Mouse (Mus musculus) limb, embryonic 14.5 days (tissue): ENCODE measurements around the gene Ccl6. TPM values are rescaled to one million over a fixed set of nuclear protein-coding genes. Genes with fewer than 3 reads are reported as not detected.

Experiments
- ATAC-seq: fragments of 200-750 bp; cut with Nextera tagmentation; 2 replicates; pipeline ENCODE4 v1.8.0; 2017; ENCODE audit warnings: low read depth, moderate number of reproducible peaks, moderate TSS enrichment; ENCODE audit not compliant: low FRiP score
- DNase-seq: peaks from one replicate; pipeline ENCODE4 v3.0.0-alpha.2; 2015; ENCODE audit warnings: low spot score
- H3K27ac ChIP-seq: fragments of 300-500 bp; sonication (generic); replicated peaks from 2 replicates; pipeline ENCODE4 v1.5.1; 2014; ENCODE audit warnings: low read depth, mild to moderate bottlenecking, low read length, moderate library complexity, mixed read lengths
- H3K27me3 ChIP-seq: fragments of 300-500 bp; sonication (generic); 2 replicates; pipeline ENCODE4 v1.6.1; 2014; ENCODE audit warnings: low read length, mixed read lengths; ENCODE audit not compliant: control insufficient read depth, insufficient read depth
- H3K36me3 ChIP-seq: fragments of 300-500 bp; sonication (generic); 2 replicates; pipeline ENCODE4 v1.6.1; 2014; ENCODE audit warnings: mild to moderate bottlenecking, low read length, moderate library complexity, mixed read lengths; ENCODE audit not compliant: control insufficient read depth, insufficient read depth
- H3K4me1 ChIP-seq: fragments of 300-500 bp; sonication (generic); 2 replicates; pipeline ENCODE4 v1.6.1; 2014; ENCODE audit warnings: antibody characterized with exemption, low read length, mixed read lengths; ENCODE audit not compliant: control insufficient read depth, insufficient read depth
- H3K4me2 ChIP-seq: fragments of 300-500 bp; sonication (generic); replicated peaks from 2 replicates; pipeline ENCODE4 v1.6.1; 2014; ENCODE audit warnings: low read depth, mild to moderate bottlenecking, low read length, moderate library complexity; ENCODE audit not compliant: severe bottlenecking
- H3K4me3 ChIP-seq: fragments of 300-500 bp; sonication (generic); replicated peaks from 2 replicates; pipeline ENCODE4 v1.5.1; 2014; ENCODE audit warnings: low read length
- H3K9ac ChIP-seq: fragments of 300-500 bp; sonication (generic); 2 replicates; pipeline ENCODE4 v1.6.1; 2014; ENCODE audit warnings: mild to moderate bottlenecking, low read depth, low read length, moderate library complexity; ENCODE audit not compliant: severe bottlenecking
- H3K9me3 ChIP-seq: fragments of 300-500 bp; sonication (generic); 2 replicates; pipeline ENCODE4 v1.6.1; 2016; ENCODE audit warnings: low read length; ENCODE audit not compliant: control insufficient read depth
- POLR2A ChIP-seq: fragments of 200-500 bp; IDR thresholded peaks from 2 replicates; pipeline ENCODE4 v1.8.0; 2012; ENCODE audit warnings: inconsistent platforms, mild to moderate bottlenecking, moderate library complexity, borderline replicate concordance; ENCODE audit not compliant: insufficient read depth, insufficient read length; ENCODE audit errors: extremely low read depth
- WGBS: fragments of 180-500 bp; shearing (Covaris S2); extraction: QIAGEN DNeasy Blood & Tissue Kit; methylation state at CpG from one replicate; pipeline ENCODE4 v1.1.7; 2014; 5-methylcytosine and 5-hydroxymethylcytosine counted together
- polyA plus RNA-seq, 2 experiments: library from polyadenylated mRNA; depleted of rRNA in 1 of 2; stranded (reverse) in 1 of 2; unstranded in 1 of 2; fragments of >200 nt; fragmentation: Nextera tagmentation in 1 of 2; extraction: Ambion mirVana in 1 of 2; gene quantifications; 2 replicates each; pipeline versions ENCODE4 v1.2.1 to v1.2.3; 2012 to 2014

Gene Ccl6
- polyA plus RNA-seq, 2 experiments = 1.5 to 5.0 TPM

DNA sequence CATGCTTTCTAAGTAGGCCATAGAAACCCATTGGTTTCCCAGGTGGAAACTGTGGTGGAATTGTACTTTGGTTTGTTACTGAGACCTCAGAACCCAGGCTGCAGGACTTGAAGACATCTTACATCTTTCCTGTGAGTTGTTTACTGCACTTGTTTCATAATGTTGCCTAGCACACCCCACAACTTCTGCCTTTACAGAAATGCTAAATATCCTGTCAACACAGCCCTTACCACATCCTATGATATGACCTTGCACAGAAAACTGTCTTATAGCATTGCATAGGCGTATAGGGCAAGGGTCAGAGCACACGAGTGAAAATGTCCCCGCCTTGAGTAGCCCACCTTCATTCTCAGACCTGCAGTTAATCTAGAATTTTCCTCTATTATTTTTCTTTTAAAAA is 12.6 kb upstream of the Ccl6 start:
- no peak for TF ChIP-seq POLR2A
- no peak overlapping the region for H3K27ac ChIP-seq
- H3K9ac ChIP-seq = no peak overlapping the region
- no peak overlapping the region for H3K4me3 ChIP-seq
- no peaks in the 10 kb centered on the region for H3K27me3 ChIP-seq
- no peaks in the 10 kb centered on the region for H3K4me1 ChIP-seq
- 89% methylated on average over 3 of the region's 3 CpGs for WGBS
- no peaks in the 10 kb centered on the region for H3K36me3 ChIP-seq
- H3K9me3 ChIP-seq = no peaks in the 10 kb centered on the region
- ATAC-seq (no peak), DNase-seq (no peak)
- no peak overlapping the region for H3K4me2 ChIP-seq

DNA sequence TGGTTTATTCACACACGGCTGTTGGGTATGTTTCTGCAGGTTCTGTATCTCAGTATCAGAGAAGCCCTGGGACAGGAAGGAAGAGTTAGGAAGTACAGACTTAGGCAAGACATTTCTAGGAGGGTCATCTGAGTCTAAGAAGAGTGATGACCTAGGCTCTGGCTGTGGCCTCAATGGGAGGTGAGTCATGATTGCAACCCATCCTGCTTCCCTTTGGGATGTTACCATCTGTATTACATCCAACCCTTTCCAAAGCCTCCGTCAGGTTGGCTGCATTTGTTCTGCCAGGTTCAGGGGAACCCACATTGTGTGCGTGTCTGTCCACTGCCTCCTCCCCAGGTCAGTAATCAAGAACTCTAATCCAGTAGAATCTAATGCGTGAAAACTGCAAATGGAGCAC is 11.8 kb upstream of the Ccl6 start:
- no peaks in the 10 kb centered on the region for H3K36me3 ChIP-seq
- H3K9ac ChIP-seq = no peak overlapping the region

DNA sequence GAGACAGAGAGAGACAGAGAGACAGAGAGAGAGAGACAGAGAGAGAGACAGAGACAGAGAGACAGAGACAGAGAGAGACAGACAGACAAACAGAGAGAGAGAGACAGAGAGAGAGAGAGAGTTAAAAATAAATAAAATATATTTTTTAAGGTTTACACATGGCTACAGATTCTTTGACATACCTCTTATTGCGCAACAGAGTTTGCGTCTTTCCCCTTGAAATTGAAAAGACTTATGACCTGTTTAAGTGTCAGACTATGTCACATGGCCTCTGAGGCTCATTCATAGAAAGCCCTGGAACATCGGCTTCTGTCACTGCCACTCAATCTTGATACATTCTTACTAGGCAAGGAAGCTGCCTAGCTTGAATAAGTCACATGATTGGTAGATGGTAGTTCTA is 10.5 kb upstream of the Ccl6 start:
- no peak overlapping the region for H3K4me3 ChIP-seq
- no peaks in the 10 kb centered on the region for H3K4me1 ChIP-seq
- no peak overlapping the region for H3K9ac ChIP-seq
- no peak for TF ChIP-seq POLR2A
- no peak overlapping the region for H3K4me2 ChIP-seq
- WGBS = 86% methylated on average over 3 of the region's 3 CpGs
- ATAC-seq (no peak), DNase-seq (no peak)
- no peaks in the 10 kb centered on the region for H3K36me3 ChIP-seq
- no peak overlapping the region for H3K27ac ChIP-seq
- H3K27me3 ChIP-seq = no peaks in the 10 kb centered on the region
- H3K9me3 ChIP-seq = no peaks in the 10 kb centered on the region

More for the DNA sequence above, 11.8 kb upstream of the Ccl6 start:
- Histone ChIP-seq H3K27me3 (no peaks in the 10 kb centered on the region), H3K4me1 (no peaks in the 10 kb centered on the region), H3K9me3 (no peaks in the 10 kb centered on the region), H3K27ac (no peak overlapping the region), H3K4me2 (no peak overlapping the region), H3K4me3 (no peak overlapping the region)
- 82% methylated on average over 4 of the region's 4 CpGs for WGBS
- TF ChIP-seq POLR2A = no peak
- no peak for DNase-seq
- no peak for ATAC-seq

- no peak for TF ChIP-seq POLR2A
- DNase-seq (no peak), ATAC-seq (no peak)
- H3K9ac ChIP-seq = no peak overlapping the region
- H3K27me3 ChIP-seq = no peaks in the 10 kb centered on the region
- no peaks in the 10 kb centered on the region for H3K9me3 ChIP-seq
- H3K4me3 ChIP-seq = no peak overlapping the region
- H3K4me2 ChIP-seq = no peak overlapping the region
- WGBS = 71% methylated on average over 2 of the region's 2 CpGs
- H3K4me1 ChIP-seq = no peaks in the 10 kb centered on the region
- H3K36me3 ChIP-seq = no peaks in the 10 kb centered on the region
- no peak overlapping the region for H3K27ac ChIP-seq
Measured at GRCm38 (mm10) chr11:83600576-83600975, 7.7 kb upstream of the Ccl6 start.

DNA sequence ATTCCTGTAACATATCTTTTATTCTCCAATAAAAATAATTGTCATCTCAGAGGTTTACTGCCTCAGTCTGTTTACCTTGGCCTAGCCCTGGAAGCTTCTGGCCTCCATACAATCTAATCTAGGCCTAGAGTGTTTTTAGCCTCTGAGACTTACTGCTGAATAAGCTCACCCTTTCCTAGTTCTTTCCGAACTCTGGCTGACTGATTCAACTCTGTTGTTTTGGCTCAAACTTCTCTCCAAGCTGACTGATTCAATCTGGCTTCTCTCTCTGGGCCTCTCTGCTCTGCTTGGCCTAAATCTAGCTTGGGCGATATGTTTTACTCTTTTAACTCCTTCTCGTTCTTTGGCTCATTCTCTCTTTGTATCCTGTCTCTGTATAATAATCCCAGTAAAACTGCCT is 6.1 kb upstream of the Ccl6 start:
- peak; percentile 25 for DNase-seq
- Histone ChIP-seq H3K9ac (no peak overlapping the region), H3K36me3 (no peaks in the 10 kb centered on the region), H3K27me3 (no peaks in the 10 kb centered on the region), H3K4me2 (no peak overlapping the region), H3K9me3 (no peaks in the 10 kb centered on the region), H3K27ac (no peak overlapping the region), H3K4me1 (no peaks in the 10 kb centered on the region), H3K4me3 (no peak overlapping the region)
- ATAC-seq = no peak
- WGBS = 77% methylated on average over 3 of the region's 3 CpGs
- TF ChIP-seq POLR2A = no peak
